Mouse (Mus musculus) erythroblast, embryonic 14.5 days (primary cell): Measurements from ENCODE around the gene Ccdc162. TPM values are rescaled to one million over a fixed set of nuclear protein-coding genes. Genes with fewer than 3 reads are reported as not detected.

Experiments
- H3K27me3 ChIP-seq: 2 replicates; pipeline ENCODE4 v1.6.1; 2012; ENCODE audit warnings: inconsistent platforms; ENCODE audit not compliant: control insufficient read depth
- H3K36me3 ChIP-seq: 2 replicates; pipeline ENCODE4 v1.6.1; 2012; ENCODE audit warnings: mild to moderate bottlenecking, inconsistent platforms; ENCODE audit not compliant: control insufficient read depth
- H3K4me1 ChIP-seq: 2 replicates; pipeline ENCODE4 v1.6.1; 2012; ENCODE audit warnings: inconsistent platforms; ENCODE audit not compliant: control insufficient read depth
- H3K4me3 ChIP-seq: replicated peaks from 2 replicates; pipeline ENCODE3; 2012; ENCODE audit warnings: moderate library complexity, mild to moderate bottlenecking, inconsistent platforms
- H3K9me3 ChIP-seq: 2 replicates; pipeline ENCODE4 v1.6.1; 2012; ENCODE audit warnings: low read length, inconsistent platforms, mixed read lengths; ENCODE audit not compliant: control insufficient read depth
- GATA1 ChIP-seq: IDR thresholded peaks from 2 replicates; pipeline ENCODE4 v1.6.1; 2012; ENCODE audit warnings: low read length, inconsistent platforms, mixed read lengths
- TAL1 ChIP-seq: IDR thresholded peaks from 3 replicates; pipeline ENCODE4 v1.6.1; 2012; ENCODE audit warnings: low read length, inconsistent platforms, mixed read lengths
- polyA plus RNA-seq: library from polyadenylated mRNA; stranded (reverse); fragments of >175 nt; gene quantifications from 2 replicates; pipeline ENCODE4 v1.2.3, GENCODE M21; 2012

The Ccdc162 gene
- polyA plus RNA-seq, 1 experiment, result not detected

GRCm38 (mm10) chr10:41491111-41491510 is 225.3 kb downstream of the Ccdc162 start:
- TF ChIP-seq GATA1 (no peak), TAL1 (no peak)
- peaks cover 11% of the 10 kb centered on the region; the same call in 1 of the 2 replicates for H3K36me3 ChIP-seq
- peaks cover 39% of the 10 kb centered on the region for H3K27me3 ChIP-seq
- H3K4me3 ChIP-seq, result no peak overlapping the region
- no peaks in the 10 kb centered on the region for H3K9me3 ChIP-seq
- H3K4me1 ChIP-seq, result peaks cover 20% of the 10 kb centered on the region

- Histone ChIP-seq H3K36me3 (peaks cover 15% of the 10 kb centered on the region; the same call in 1 of the 2 replicates), H3K4me1 (peaks cover 20% of the 10 kb centered on the region), H3K9me3 (no peaks in the 10 kb centered on the region), H3K4me3 (peak overlapping the region; percentile 65), H3K27me3 (peaks cover 39% of the 10 kb centered on the region)
- no peak for TF ChIP-seq TAL1
- no peak for TF ChIP-seq GATA1
Measured at GRCm38 (mm10) chr10:41490518-41490873, 225.9 kb downstream of the Ccdc162 start.

DNA sequence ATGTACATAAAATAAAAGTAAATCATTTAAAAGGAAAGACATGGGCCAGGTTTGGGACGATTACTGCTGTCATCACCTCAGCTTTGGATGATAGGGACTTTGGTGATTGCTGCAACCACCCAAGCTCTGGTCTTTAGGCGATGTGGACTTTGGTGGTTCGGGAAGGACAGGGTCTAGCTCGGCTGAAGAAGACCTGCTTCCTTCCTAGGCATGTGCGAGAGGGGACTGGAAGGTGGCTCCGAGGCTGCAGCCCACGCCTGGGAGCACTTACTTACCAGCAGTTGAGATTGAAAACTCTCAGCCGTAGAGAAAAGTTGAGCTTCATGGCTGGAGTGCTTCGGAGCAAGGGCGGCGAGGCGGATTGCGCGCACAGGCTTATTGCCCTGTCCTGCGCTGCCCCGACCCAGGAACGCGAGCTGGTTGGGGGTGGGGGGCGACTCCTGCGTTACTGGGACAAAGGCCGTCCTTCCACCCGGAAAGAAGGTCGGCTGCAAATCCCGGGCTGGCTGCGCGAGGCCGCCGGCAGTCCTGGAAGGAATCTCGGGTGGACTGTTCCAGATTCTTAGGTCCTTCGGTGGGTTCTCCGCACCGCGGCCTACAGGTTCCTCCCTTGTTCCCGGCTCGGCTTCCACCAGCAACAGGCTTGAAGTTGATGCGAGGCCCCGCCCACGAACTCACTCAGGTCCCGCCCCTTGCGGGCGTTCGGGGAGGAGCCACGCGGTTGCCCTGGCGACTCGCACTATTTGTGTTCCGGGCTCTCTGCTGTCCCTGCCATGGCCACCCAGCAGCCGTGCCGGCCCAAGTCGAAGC is 226.5 kb downstream of the Ccdc162 start, which contains the start of the genes Smpd2 and Ppil6:
Gene Smpd2 (minus strand): TSS at position 662 of the 810 bp plus-strand sequence.
Gene Ppil6 (plus strand): TSS at position 732 of the 810 bp plus-strand sequence.
- H3K4me1 ChIP-seq, result peaks cover 20% of the 10 kb centered on the region
- H3K4me3 ChIP-seq, result peak within 1 kb of the TSS; percentile 65
- H3K27me3 ChIP-seq, result peaks cover 39% of the 10 kb centered on the region
- no peaks in the 10 kb centered on the region for H3K9me3 ChIP-seq
- H3K36me3 ChIP-seq, result peaks cover 15% of the 10 kb centered on the region; the same call in 1 of the 2 replicates
- TF ChIP-seq TAL1 (no peak), GATA1 (no peak)

- no peaks in the 10 kb centered on the region for H3K9me3 ChIP-seq
- peak overlapping the region; percentile 65 for H3K4me3 ChIP-seq
- H3K4me1 ChIP-seq, result peaks cover 20% of the 10 kb centered on the region
- H3K36me3 ChIP-seq, result peaks cover 15% of the 10 kb centered on the region; the same call in 1 of the 2 replicates
- H3K27me3 ChIP-seq, result peaks cover 39% of the 10 kb centered on the region
- no peak for TF ChIP-seq TAL1
- TF ChIP-seq GATA1, result no peak
Measured at GRCm38 (mm10) chr10:41489294-41489693, 227.1 kb downstream of the Ccdc162 start.

DNA sequence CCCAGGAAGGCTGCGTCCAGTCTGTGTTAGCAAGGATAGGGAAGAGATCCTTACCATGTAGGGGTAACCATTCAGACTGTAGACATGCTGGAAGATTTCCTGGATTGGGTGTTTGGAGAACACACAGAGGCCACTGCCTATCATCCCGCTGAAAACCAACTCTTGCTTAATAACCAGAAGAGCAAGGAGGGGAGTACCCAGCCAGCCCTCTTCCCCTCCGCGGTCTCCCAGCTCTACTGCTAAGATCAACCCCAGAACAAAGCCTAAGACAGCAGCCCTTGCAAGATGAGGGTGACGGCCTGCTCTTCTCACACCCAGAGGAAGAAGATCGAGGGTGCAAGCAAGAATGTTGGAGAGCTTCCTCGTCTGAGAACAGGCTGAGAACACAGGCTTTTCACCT is 227.6 kb downstream of the Ccdc162 start:
- Histone ChIP-seq H3K4me3 (peak overlapping the region; percentile 65), H3K36me3 (peaks cover 15% of the 10 kb centered on the region; the same call in 1 of the 2 replicates), H3K9me3 (no peaks in the 10 kb centered on the region), H3K27me3 (peaks cover 39% of the 10 kb centered on the region), H3K4me1 (peaks cover 20% of the 10 kb centered on the region)
- TF ChIP-seq GATA1, result no peak
- TF ChIP-seq TAL1, result no peak

Other genes with a start within 250 kb of the Ccdc162 start
- gene Mical1, start 240.3 kb downstream of the Ccdc162 start, polyA plus RNA-seq, result 0.10 and 0.16 TPM in 2 replicates
- gene Smpd2, start 226.3 kb downstream of the Ccdc162 start, polyA plus RNA-seq, result 0.05 and 0.06 TPM in 2 replicates
- not detected in 2 replicates for gene Ppil6, start 226.2 kb downstream of the Ccdc162 start, polyA plus RNA-seq
- gene Cd164, start 197.2 kb downstream of the Ccdc162 start, polyA plus RNA-seq, result 5.0 and 5.5 TPM in 2 replicates
- gene Cep57l1, start 93.2 kb upstream of the Ccdc162 start, polyA plus RNA-seq, result 0.06 and 0.10 TPM in 2 replicates
- 0.38 and 0.50 TPM in 2 replicates for gene Sesn1, start 93.3 kb upstream of the Ccdc162 start, polyA plus RNA-seq